Mouse (Mus musculus): Measurements from ENCODE around the gene Serp2.

GRCm38 (mm10) chr14:76568548-76568947 is 11.9 kb upstream of the Serp2 start:
- no peak for TF ChIP-seq POLR2A (IDR thresholded peaks at IDR 0.05; ENCODE audit: insufficient read depth, low read length)
- TF ChIP-seq EP300 (IDR thresholded peaks at IDR 0.05; ENCODE audit: insufficient read depth, low read depth, low read length): no peak
